Mouse (Mus musculus) myocyte (in vitro differentiated cells): ENCODE results near the gene Nol4l. TPM values are rescaled to one million over a fixed set of nuclear protein-coding genes. Genes with fewer than 3 reads are reported as not detected.
A peak's percentile ranks its signal among the peaks of the same experiment; 100 is the strongest.

Experiments
- H3K27me3 ChIP-seq: one replicate; pipeline ENCODE4 v1.6.1; 2011; ENCODE audit not compliant: control insufficient read depth, insufficient read depth, insufficient read length
- H3K36me3 ChIP-seq: one replicate; pipeline ENCODE4 v1.6.1; 2011; ENCODE audit not compliant: control insufficient read depth, insufficient read depth
- H3K4me2 ChIP-seq: one replicate; pipeline ENCODE4 v1.6.1; 2011; ENCODE audit warnings: low read depth, control low read depth
- H3K4me3 ChIP-seq: one replicate; pipeline ENCODE4 v1.5.1; 2011; ENCODE audit warnings: mild to moderate bottlenecking, control low read depth, moderate library complexity
- H3K79me2 ChIP-seq: one replicate; pipeline ENCODE4 v1.6.1; 2011; ENCODE audit not compliant: control insufficient read depth, insufficient read depth
- H3ac ChIP-seq: one replicate; pipeline ENCODE4 v1.6.1; 2011; ENCODE audit not compliant: control insufficient read depth, insufficient read length
- CEBPB ChIP-seq: IDR thresholded peaks from 2 replicates; pipeline ENCODE4 v1.6.1; 2011; ENCODE audit warnings: mild to moderate bottlenecking, moderate library complexity; ENCODE audit not compliant: poor library complexity, insufficient read depth, severe bottlenecking
- E2F4 ChIP-seq: IDR thresholded peaks from one replicate; pipeline ENCODE4 v1.6.1; 2011; ENCODE audit warnings: mild to moderate bottlenecking, control low read depth, moderate library complexity; ENCODE audit not compliant: insufficient read depth
- MAX ChIP-seq: IDR thresholded peaks from one replicate; pipeline ENCODE4 v1.6.1; 2011; ENCODE audit warnings: low read depth, mild to moderate bottlenecking, control low read depth
- MYOD1 ChIP-seq, 3 experiments: IDR thresholded peaks; one replicate each; pipeline ENCODE4 v1.6.1; 2011; ENCODE audit warnings: control low read depth in 2 of 3, low read depth in 2 of 3, mild to moderate bottlenecking in 2 of 3, moderate library complexity in 1 of 3; ENCODE audit not compliant: insufficient read length in 2 of 3, control insufficient read depth in 1 of 3
- MYOG ChIP-seq, 3 experiments: IDR thresholded peaks; one replicate each; pipeline ENCODE4 v1.6.1; 2011; ENCODE audit warnings: control low read depth in 2 of 3, low read depth in 2 of 3, mild to moderate bottlenecking in 2 of 3; ENCODE audit not compliant: insufficient read length in 2 of 3, control insufficient read depth in 1 of 3, insufficient read depth in 1 of 3
- POLR2A ChIP-seq: IDR thresholded peaks from one replicate; pipeline ENCODE4 v1.6.1; 2011; ENCODE audit warnings: low read depth, mild to moderate bottlenecking, control low read depth, moderate library complexity; ENCODE audit not compliant: insufficient read length
- POLR2AphosphoS2 ChIP-seq: IDR thresholded peaks from one replicate; pipeline ENCODE4 v1.6.1; 2011; ENCODE audit warnings: low read depth, control low read depth; ENCODE audit not compliant: insufficient read length
- REST ChIP-seq: IDR thresholded peaks from one replicate; pipeline ENCODE4 v1.6.1; 2011; ENCODE audit warnings: mild to moderate bottlenecking, control low read depth, moderate library complexity; ENCODE audit not compliant: insufficient read depth, insufficient read length
- SRF ChIP-seq: IDR thresholded peaks from one replicate; pipeline ENCODE4 v1.6.1; 2011; ENCODE audit warnings: low read depth; ENCODE audit not compliant: control insufficient read depth, insufficient read length
- TCF12 ChIP-seq: IDR thresholded peaks from one replicate; pipeline ENCODE4 v1.6.1; 2011; ENCODE audit warnings: mild to moderate bottlenecking, control low read depth; ENCODE audit not compliant: poor library complexity, insufficient read depth, severe bottlenecking
- TCF3 ChIP-seq: IDR thresholded peaks from one replicate; pipeline ENCODE4 v1.6.1; 2011; ENCODE audit warnings: low read depth, control low read depth; ENCODE audit not compliant: insufficient read length
- USF1 ChIP-seq: IDR thresholded peaks from one replicate; pipeline ENCODE4 v1.6.1; 2011; ENCODE audit warnings: low read depth, mild to moderate bottlenecking, control low read depth, moderate library complexity
- polyA plus RNA-seq: library from polyadenylated mRNA; unstranded; fragments of >200 nt; fragmentation: generic; extraction: Trizol; gene quantifications from one replicate; pipeline ENCODE4 v1.2.1, GENCODE M21; 2012; ENCODE audit warnings: missing spikeins

Nol4l gene
- polyA plus RNA-seq, 1 experiment: 0.44 TPM

- Histone ChIP-seq H3K79me2 (no peaks in the 10 kb centered on the region), H3K4me3 (no peak overlapping the region), H3K36me3 (no peaks in the 10 kb centered on the region), H3K27me3 (no peaks in the 10 kb centered on the region), H3K4me2 (peak overlapping the region; percentile 6), H3ac (no peak overlapping the region)
- TF ChIP-seq E2F4 (no peak), SRF (no peak), USF1 (no peak), TCF12 (no peak), REST (no peak), CEBPB (no peak), POLR2AphosphoS2 (no peak), MYOG (IDR thresholded peaks at IDR 0.05; ENCODE audit: control insufficient read depth in 1 of 3, insufficient read depth in 1 of 3, insufficient read length in 2 of 3, low read depth in 2 of 3) (no peak), POLR2A (no peak)
These were observed 97.3 kb downstream of the Nol4l start for GRCm38 (mm10) chr2:153432492-153432891.

GRCm38 (mm10) chr2:153430571-153430970 is 99.2 kb downstream of the Nol4l start:
- no peak for TF ChIP-seq E2F4
- no peak for TF ChIP-seq POLR2AphosphoS2
- TF ChIP-seq MYOG (IDR thresholded peaks at IDR 0.05; ENCODE audit: control insufficient read depth in 1 of 3, insufficient read depth in 1 of 3, insufficient read length in 2 of 3, low read depth in 2 of 3): no peak
- TF ChIP-seq SRF: no peak
- no peak for TF ChIP-seq MAX
- TF ChIP-seq CEBPB: no peak
- TF ChIP-seq REST: no peak
- no peak for TF ChIP-seq POLR2A
- TF ChIP-seq TCF3: no peak
- TF ChIP-seq MYOD1 (IDR thresholded peaks at IDR 0.05; ENCODE audit: control insufficient read depth in 1 of 3, insufficient read length in 2 of 3, low read depth in 2 of 3): no peak
- no peak for TF ChIP-seq TCF12
- no peak for TF ChIP-seq USF1
- Histone ChIP-seq H3K36me3 (no peaks in the 10 kb centered on the region), H3K4me3 (no peak overlapping the region), H3K27me3 (no peaks in the 10 kb centered on the region), H3K79me2 (no peaks in the 10 kb centered on the region), H3ac (no peak overlapping the region), H3K4me2 (no peak overlapping the region)

GRCm38 (mm10) chr2:153428485-153428884 is 101.3 kb downstream of the Nol4l start:
- Histone ChIP-seq H3K4me3 (no peak overlapping the region), H3K36me3 (no peaks in the 10 kb centered on the region)
- TF ChIP-seq TCF12 (no peak), USF1 (no peak), POLR2AphosphoS2 (no peak), CEBPB (no peak), MAX (no peak), TCF3 (no peak), MYOG (IDR thresholded peaks at IDR 0.05; ENCODE audit: control insufficient read depth in 1 of 3, insufficient read depth in 1 of 3, insufficient read length in 2 of 3, low read depth in 2 of 3) (no peak), POLR2A (no peak), REST (no peak), SRF (no peak), MYOD1 (IDR thresholded peaks at IDR 0.05; ENCODE audit: control insufficient read depth in 1 of 3, insufficient read length in 2 of 3, low read depth in 2 of 3) (no peak), E2F4 (no peak)

GRCm38 (mm10) chr2:153426931-153427330 is 102.8 kb downstream of the Nol4l start:
- Histone ChIP-seq H3K4me3 (no peak overlapping the region), H3K36me3 (no peaks in the 10 kb centered on the region), H3ac (no peak overlapping the region), H3K4me2 (no peak overlapping the region), H3K27me3 (no peaks in the 10 kb centered on the region), H3K79me2 (no peaks in the 10 kb centered on the region)
- TF ChIP-seq TCF3 (no peak), MAX (no peak), TCF12 (no peak), MYOD1 (IDR thresholded peaks at IDR 0.05; ENCODE audit: control insufficient read depth in 1 of 3, insufficient read length in 2 of 3, low read depth in 2 of 3) (no peak), CEBPB (no peak), MYOG (IDR thresholded peaks at IDR 0.05; ENCODE audit: control insufficient read depth in 1 of 3, insufficient read depth in 1 of 3, insufficient read length in 2 of 3, low read depth in 2 of 3) (no peak), POLR2A (no peak), E2F4 (no peak), USF1 (no peak), POLR2AphosphoS2 (no peak), REST (no peak), SRF (no peak)

More at GRCm38 (mm10) chr2:153428485-153428884, 101.3 kb downstream of the Nol4l start:
- H3K4me2 ChIP-seq: no peak overlapping the region
- H3ac ChIP-seq: no peak overlapping the region
- H3K27me3 ChIP-seq: no peaks in the 10 kb centered on the region
- H3K79me2 ChIP-seq: no peaks in the 10 kb centered on the region
